In genomic region chr4:97926607-97927308, GRCm38 (mm10) we compare ENCODE assay signal across 10 mouse cellular contexts.
DNase-seq lines count a peak whose midpoint lies in the region; ATAC-seq and TF ChIP-seq lines count a peak whose summit lies in the region.
"Had no signal": no experiment of that assay in that cellular context is flagged by ENCODE, and none has a peak within 500 bp of the region (broad histone marks: within the 10 kb centered on the region; RNA-seq: fewer than 3 reads in every experiment).

No protein-coding gene starts in this region.

- DNase-seq in adrenal gland, adult (ENCODE audit: inconsistent age in 2 of 2, low spot score in 1 of 2): peak; percentile 68 to 93
- no peak for DNase-seq in adrenal gland, postnatal 25 days
- no peak for DNase-seq in limb, embryonic 10.5 days (ENCODE audit: low spot score)
- DNase-seq in brain, embryonic 14.5 days (ENCODE audit: low read depth): peak; percentile 92
- peak; percentile 10 for DNase-seq in lung, postnatal 25 days (ENCODE audit: low spot score)
- DNase-seq in kidney, postnatal 14 days: no peak
- DNase-seq: thymus, postnatal 4 days had no signal

- peaks cover 58% of the 10 kb centered on the region for H3K4me1 ChIP-seq in limb, embryonic 13.5 days
- peaks cover 9% of the 10 kb centered on the region; the same call in 1 of the 2 replicates for H3K4me1 ChIP-seq in limb, embryonic 10.5 days

- no peak overlapping the region for H3K4me2 ChIP-seq in limb, embryonic 13.5 days (replicated peaks)
- H3K4me2 ChIP-seq: kidney, embryonic 15.5 days had no signal

- no peak overlapping the region for H3K4me3 ChIP-seq in limb, embryonic 13.5 days
- H3K4me3 ChIP-seq in limb, embryonic 10.5 days: no peak overlapping the region
- H3K4me3 ChIP-seq: kidney, embryonic 15.5 days had no signal

- TF ChIP-seq POLR2A in brain, embryonic 14.5 days (IDR thresholded peaks at IDR 0.05; ENCODE audit: borderline replicate concordance, extremely low read depth, insufficient read depth, insufficient read length, poor library complexity, severe bottlenecking): no peak

- no peak overlapping the region for H3K9ac ChIP-seq in limb, embryonic 13.5 days
- H3K9ac ChIP-seq: kidney, embryonic 15.5 days had no signal

- no peak for TF ChIP-seq CTCF in brain, embryonic 14.5 days (IDR thresholded peaks at IDR 0.05; ENCODE audit: borderline replicate concordance, extremely low read depth, insufficient read depth, insufficient read length)

- H3K27ac ChIP-seq in limb, embryonic 13.5 days: 0 out of 2 replicates have a peak overlapping the region, but pooled peaks have one; percentile 8
- H3K27ac ChIP-seq in limb, embryonic 10.5 days: no peak overlapping the region
- H3K27ac ChIP-seq: kidney, embryonic 15.5 days had no signal

- H3K9me3 ChIP-seq in limb, embryonic 13.5 days: no peaks in the 10 kb centered on the region
- H3K9me3 ChIP-seq in limb, embryonic 10.5 days (replicated peaks): no peaks in the 10 kb centered on the region
- H3K9me3 ChIP-seq: kidney, embryonic 15.5 days had no signal

- H3K36me3 ChIP-seq in limb, embryonic 13.5 days: no peaks in the 10 kb centered on the region
- H3K36me3 ChIP-seq in limb, embryonic 10.5 days: no peaks in the 10 kb centered on the region
- H3K36me3 ChIP-seq: kidney, embryonic 15.5 days had no signal

- 63% methylated on average over 5 of the region's 5 CpGs for WGBS in limb, embryonic 13.5 days
- WGBS in limb, embryonic 10.5 days: 88% methylated on average over 5 of the region's 5 CpGs

- ATAC-seq in limb, embryonic 13.5 days (ENCODE audit: low FRiP score, low read depth): no peak
- ATAC-seq in megakaryocyte, adult 5-6 weeks (ENCODE audit: poor library complexity, severe bottlenecking): no peak

- H3K27me3 ChIP-seq in limb, embryonic 13.5 days: no peaks in the 10 kb centered on the region
- no peaks in the 10 kb centered on the region for H3K27me3 ChIP-seq in limb, embryonic 10.5 days (ENCODE audit: low read depth, poor library complexity, severe bottlenecking)
- H3K27me3 ChIP-seq: kidney, embryonic 15.5 days had no signal

Comparison
In these comparisons a context has a peak if more than half of its experiments do, and no peak if none do; other contexts are left out.
1. DNase-seq: peak in adrenal gland, adult (2 of 2), brain, embryonic 14.5 days (single experiment) and lung, postnatal 25 days (single experiment); none in adrenal gland, postnatal 25 days (single experiment), limb, embryonic 10.5 days (single experiment) and kidney, postnatal 14 days (single experiment).